Mouse (Mus musculus): ENCODE data around the gene Pitpnm3. TPM values are rescaled to one million over a fixed set of nuclear protein-coding genes. Genes with fewer than 3 reads are reported as not detected.
A peak's percentile ranks its signal among the peaks of the same experiment; 100 is the strongest.

Gene Pitpnm3
- total RNA-seq, 2 experiments from 2014 or later, result 17.5 to 17.8 TPM

GRCm38 (mm10) chr11:72050895-72051858 lies 84.4 kb downstream of the Pitpnm3 start:
- peak in 1 of 2 experiments; percentile 62 for DNase-seq (ENCODE audit: low spot score in 2 of 2)

- peak in 1 of 2 experiments; percentile 31 for DNase-seq (ENCODE audit: low spot score in 2 of 2)
Measured at GRCm38 (mm10) chr11:72050168-72050894, 85.2 kb downstream of the Pitpnm3 start.

- peak in 1 of 2 experiments; percentile 27 for DNase-seq (ENCODE audit: low spot score in 2 of 2)
Measured at GRCm38 (mm10) chr11:72049171-72049759, 86.3 kb downstream of the Pitpnm3 start.

- DNase-seq (ENCODE audit: low spot score in 2 of 2), result no peak
Measured at GRCm38 (mm10) chr11:72048730-72049129, 86.8 kb downstream of the Pitpnm3 start.

- no peak for DNase-seq (ENCODE audit: low spot score in 2 of 2)
Measured at GRCm38 (mm10) chr11:72044231-72044630, 91.3 kb downstream of the Pitpnm3 start.

GRCm38 (mm10) chr11:72042631-72043030 lies 92.9 kb downstream of the Pitpnm3 start:
- no peak for DNase-seq (ENCODE audit: low spot score in 2 of 2)

- DNase-seq (ENCODE audit: low spot score in 2 of 2), result peak; percentile 83 to 89
Measured at GRCm38 (mm10) chr11:72041768-72042607, 93.6 kb downstream of the Pitpnm3 start, which contains the start of gene Pimreg. TSS of gene Pimreg (plus strand) at chr11:72042032.

GRCm38 (mm10) chr11:72041290-72041767 lies 94.2 kb downstream of the Pitpnm3 start:
- no peak for DNase-seq (ENCODE audit: low spot score in 2 of 2)

GRCm38 (mm10) chr11:72039599-72040386 lies 95.8 kb downstream of the Pitpnm3 start:
- DNase-seq (ENCODE audit: low spot score in 2 of 2), result no peak

GRCm38 (mm10) chr11:72037996-72038395 lies 97.6 kb downstream of the Pitpnm3 start:
- DNase-seq (ENCODE audit: low spot score in 2 of 2), result peak; percentile 90

- DNase-seq (ENCODE audit: low spot score in 2 of 2), result no peak
Measured at GRCm38 (mm10) chr11:72037409-72037808, 98.2 kb downstream of the Pitpnm3 start, which contains the start of gene Aipl1. TSS of gene Aipl1 (minus strand) at chr11:72037509.

- DNase-seq (ENCODE audit: low spot score in 2 of 2), result no peak
Measured at GRCm38 (mm10) chr11:72032589-72032988, 103.0 kb downstream of the Pitpnm3 start.

- DNase-seq (ENCODE audit: low spot score in 2 of 2), result no peak
Measured at GRCm38 (mm10) chr11:72032091-72032490, 103.5 kb downstream of the Pitpnm3 start.

GRCm38 (mm10) chr11:72031353-72031752 lies 104.2 kb downstream of the Pitpnm3 start:
- DNase-seq (ENCODE audit: low spot score in 2 of 2), result no peak

- peak; percentile 58 to 67 for DNase-seq (ENCODE audit: low spot score in 2 of 2)
Measured at GRCm38 (mm10) chr11:72029143-72029542, 106.4 kb downstream of the Pitpnm3 start.

GRCm38 (mm10) chr11:72027836-72028235 lies 107.7 kb downstream of the Pitpnm3 start:
- no peak for DNase-seq (ENCODE audit: low spot score in 2 of 2)

GRCm38 (mm10) chr11:72026516-72026915 lies 109.1 kb downstream of the Pitpnm3 start:
- DNase-seq (ENCODE audit: low spot score in 2 of 2), result no peak

- DNase-seq (ENCODE audit: low spot score in 2 of 2), result peak; percentile 34 to 45
Measured at GRCm38 (mm10) chr11:72025843-72026242, 109.7 kb downstream of the Pitpnm3 start.

GRCm38 (mm10) chr11:72024193-72024781 lies 111.3 kb downstream of the Pitpnm3 start:
- peak; percentile 71 to 78 for DNase-seq (ENCODE audit: low spot score in 2 of 2)

Data from layer of hippocampus, postnatal 10 days (tissue).